Mouse (Mus musculus) midbrain, embryonic 14.5 days (tissue): Measurements from ENCODE around the gene Dtnb. TPM values are rescaled to one million over a fixed set of nuclear protein-coding genes. Genes with fewer than 3 reads are reported as not detected.
A peak's percentile ranks its signal among the peaks of the same experiment; 100 is the strongest.

Experiments used
- ATAC-seq: fragments of 200-750 bp; cut with Nextera tagmentation; 2 replicates; pipeline ENCODE4 v1.8.0; 2017; ENCODE audit warnings: moderate number of reproducible peaks, moderate library complexity; ENCODE audit not compliant: low FRiP score, low TSS enrichment
- DNase-seq: peaks from one replicate; pipeline ENCODE4 v3.0.0-alpha.2; 2015
- H3K27ac ChIP-seq: fragments of 300-500 bp; sonication (generic); replicated peaks from 2 replicates; pipeline ENCODE4 v1.5.1; 2014; ENCODE audit warnings: mild to moderate bottlenecking, low read depth, low read length, moderate library complexity
- H3K27me3 ChIP-seq: fragments of 300-500 bp; sonication (generic); 2 replicates; pipeline ENCODE4 v1.6.1; 2014; ENCODE audit warnings: low read length, control low read depth, mixed read lengths; ENCODE audit not compliant: control insufficient read depth, insufficient read depth
- H3K36me3 ChIP-seq: fragments of 300-500 bp; sonication (generic); 2 replicates; pipeline ENCODE4 v1.6.1; 2014; ENCODE audit warnings: low read length, control low read depth; ENCODE audit not compliant: control insufficient read depth, insufficient read depth
- H3K4me1 ChIP-seq: fragments of 300-500 bp; sonication (generic); 2 replicates; pipeline ENCODE4 v1.6.1; 2014; ENCODE audit warnings: mild to moderate bottlenecking, antibody characterized with exemption, low read length, control low read depth; ENCODE audit not compliant: control insufficient read depth, insufficient read depth
- H3K4me2 ChIP-seq: fragments of 300-500 bp; sonication (generic); 2 replicates; pipeline ENCODE4 v1.6.1; 2014; ENCODE audit warnings: mild to moderate bottlenecking, low read length, moderate library complexity
- H3K4me3 ChIP-seq: fragments of 300-500 bp; sonication (generic); replicated peaks from 2 replicates; pipeline ENCODE4 v1.5.1; 2014; ENCODE audit warnings: low read depth, low read length
- H3K9ac ChIP-seq: fragments of 300-500 bp; sonication (generic); replicated peaks from 2 replicates; pipeline ENCODE4 v1.6.1; 2014; ENCODE audit warnings: mild to moderate bottlenecking, low read length, moderate library complexity
- H3K9me3 ChIP-seq: fragments of 300-500 bp; sonication (generic); 2 replicates; pipeline ENCODE4 v1.6.1; 2016; ENCODE audit warnings: low read length, control low read depth, mixed read lengths; ENCODE audit not compliant: control insufficient read depth
- WGBS: fragments of 180-500 bp; shearing (Covaris S2); extraction: QIAGEN DNeasy Blood & Tissue Kit; methylation state at CpG from one replicate; pipeline ENCODE4 v1.1.7; 2014; 5-methylcytosine and 5-hydroxymethylcytosine counted together
- polyA plus RNA-seq: library from polyadenylated mRNA; unstranded; fragments of >200 nt; fragmentation: Nextera tagmentation; extraction: Ambion mirVana; gene quantifications from 2 replicates; pipeline ENCODE4 v1.2.1, GENCODE M21; 2014

Gene Dtnb
- polyA plus RNA-seq, 1 experiment from 2014 or later, result 46.7 TPM

GRCm38 (mm10) chr12:3791732-3792131 lies 219.6 kb downstream of the Dtnb start:
- Histone ChIP-seq H3K9ac (no peak overlapping the region; the same call in 1 of the 2 replicates), H3K9me3 (no peaks in the 10 kb centered on the region), H3K36me3 (no peaks in the 10 kb centered on the region), H3K4me2 (peak overlapping the region; percentile 60), H3K4me1 (peaks cover 19% of the 10 kb centered on the region), H3K4me3 (peak overlapping the region; percentile 27), H3K27ac (no peak overlapping the region), H3K27me3 (no peaks in the 10 kb centered on the region)
- DNase-seq, result peak; percentile 97
- under 1% methylated on average over 22 of the region's 22 CpGs for WGBS
- peak; percentile 84 for ATAC-seq

GRCm38 (mm10) chr12:3792248-3792647 lies 220.1 kb downstream of the Dtnb start:
- no peak for DNase-seq
- no peak overlapping the region for H3K27ac ChIP-seq

DNA sequence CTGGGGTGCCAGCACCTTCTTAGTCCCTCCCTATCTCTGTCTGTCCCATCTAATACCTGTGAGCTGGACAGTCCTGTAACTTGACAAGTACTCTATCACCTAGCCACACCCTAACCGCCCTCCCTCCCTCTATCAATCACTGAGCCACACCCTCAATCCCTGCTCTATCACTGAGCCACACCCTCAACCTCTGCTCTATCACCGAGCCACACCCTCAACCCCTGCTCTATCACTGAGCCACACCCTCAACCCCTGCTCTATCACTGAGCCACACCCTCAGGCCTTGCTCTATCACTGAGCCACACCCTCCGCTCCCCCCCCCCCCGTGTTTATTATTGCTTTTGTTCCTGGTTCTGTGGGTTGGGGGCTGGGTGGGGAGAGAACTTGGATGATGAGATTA lies 223.4 kb downstream of the Dtnb start:
- no peak overlapping the region for H3K9ac ChIP-seq
- H3K4me2 ChIP-seq, result no peak overlapping the region
- H3K27ac ChIP-seq, result no peak overlapping the region
- H3K27me3 ChIP-seq, result no peaks in the 10 kb centered on the region
- no peaks in the 10 kb centered on the region for H3K36me3 ChIP-seq
- DNase-seq (no peak), ATAC-seq (no peak)
- WGBS, result 39% methylated on average over 4 of the region's 4 CpGs
- H3K4me3 ChIP-seq, result no peak overlapping the region
- no peaks in the 10 kb centered on the region for H3K9me3 ChIP-seq
- H3K4me1 ChIP-seq, result peaks cover 8% of the 10 kb centered on the region; the same call in 1 of the 2 replicates

More at GRCm38 (mm10) chr12:3792248-3792647, 220.1 kb downstream of the Dtnb start:
- no peaks in the 10 kb centered on the region for H3K9me3 ChIP-seq
- H3K4me2 ChIP-seq, result peak overlapping the region; percentile 60
- peak overlapping the region; percentile 27 for H3K4me3 ChIP-seq
- ATAC-seq, result peak; percentile 39; the same call in 1 of the 2 replicates
- H3K27me3 ChIP-seq, result no peaks in the 10 kb centered on the region
- peaks cover 14% of the 10 kb centered on the region for H3K4me1 ChIP-seq
- H3K9ac ChIP-seq, result no peak overlapping the region; the same call in 1 of the 2 replicates
- WGBS, result 19% methylated on average over 8 of the region's 8 CpGs
- H3K36me3 ChIP-seq, result no peaks in the 10 kb centered on the region

GRCm38 (mm10) chr12:3799551-3799950 lies 227.4 kb downstream of the Dtnb start:
- Histone ChIP-seq H3K4me1 (no peaks in the 10 kb centered on the region), H3K36me3 (no peaks in the 10 kb centered on the region), H3K27me3 (no peaks in the 10 kb centered on the region), H3K4me2 (no peak overlapping the region), H3K4me3 (no peak overlapping the region), H3K27ac (no peak overlapping the region), H3K9ac (no peak overlapping the region), H3K9me3 (no peaks in the 10 kb centered on the region)
- 75% methylated on average over 1 of the region's 1 CpGs for WGBS
- no peak for DNase-seq
- ATAC-seq, result no peak

DNA sequence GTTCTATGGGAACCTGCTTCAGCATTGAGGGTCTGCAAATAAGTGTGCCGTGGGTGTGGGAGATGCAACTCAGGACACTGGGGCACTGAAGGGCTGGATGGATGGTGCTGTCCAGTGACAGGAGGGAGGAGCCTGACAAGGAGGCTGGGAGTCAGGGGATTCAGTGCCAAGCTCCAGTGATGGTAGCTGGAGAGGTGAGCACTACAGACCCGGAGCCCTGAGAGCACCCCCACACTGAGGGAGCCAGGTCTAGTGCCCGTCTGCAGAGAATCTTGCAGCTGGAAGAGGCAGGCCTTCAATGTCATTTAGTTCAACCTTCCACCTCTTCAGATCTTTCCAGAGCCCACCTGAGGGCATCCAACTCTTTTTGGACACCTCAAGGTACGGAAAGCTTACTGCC lies 233.7 kb downstream of the Dtnb start, which contains the start of gene Dnmt3a:
Gene Dnmt3a, plus strand, starts transcription at position 156 of the 400 bp plus-strand sequence.
- Histone ChIP-seq H3K9ac (peak within 1 kb of the TSS; percentile 89), H3K4me1 (peaks cover 20% of the 10 kb centered on the region; the same call in 1 of the 2 replicates), H3K27me3 (no peaks in the 10 kb centered on the region), H3K4me2 (peak within 1 kb of the TSS; percentile 73), H3K9me3 (no peaks in the 10 kb centered on the region), H3K27ac (peak within 1 kb of the TSS; percentile 90), H3K36me3 (no peaks in the 10 kb centered on the region), H3K4me3 (peak within 1 kb of the TSS; percentile 73)
- ATAC-seq, result no peak
- 18% methylated on average over 4 of the region's 4 CpGs for WGBS
- no peak for DNase-seq

DNA sequence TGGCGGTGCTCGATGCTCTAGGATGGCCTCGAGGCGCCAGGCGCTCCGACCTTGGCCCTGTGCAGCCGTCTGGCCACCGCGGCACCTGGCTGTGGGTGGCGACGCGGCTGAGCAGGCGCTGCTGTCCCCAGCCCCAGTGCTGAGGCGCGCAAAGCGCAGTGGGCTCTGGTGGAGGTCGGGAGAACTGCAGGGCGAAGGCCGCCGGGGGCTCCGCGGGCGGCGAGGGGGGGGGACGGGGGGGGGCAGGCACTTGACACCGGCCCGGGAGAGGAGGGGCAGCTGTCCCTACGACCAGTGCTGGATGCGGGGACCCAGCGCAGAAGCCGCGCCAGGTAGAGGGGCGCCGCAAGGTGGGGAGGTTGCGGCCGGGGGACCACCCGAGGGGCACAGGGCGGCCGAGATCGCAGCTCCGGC lies 234.1 kb downstream of the Dtnb start:
- Histone ChIP-seq H3K27ac (peak overlapping the region; percentile 90), H3K4me2 (peak overlapping the region; percentile 73), H3K4me3 (peak overlapping the region; percentile 73), H3K9me3 (no peaks in the 10 kb centered on the region), H3K4me1 (peaks cover 20% of the 10 kb centered on the region; the same call in 1 of the 2 replicates), H3K36me3 (no peaks in the 10 kb centered on the region), H3K27me3 (no peaks in the 10 kb centered on the region), H3K9ac (peak overlapping the region; percentile 89)
- DNase-seq, result peak; percentile 88
- ATAC-seq, result peak; percentile 77
- under 1% methylated on average over 41 of the region's 41 CpGs for WGBS

GRCm38 (mm10) chr12:3806703-3807547 lies 234.7 kb downstream of the Dtnb start:
- DNase-seq, result peak; percentile 85
- WGBS, result under 1% methylated on average over 68 of the region's 141 CpGs
- peak overlapping the region; percentile 90 for H3K27ac ChIP-seq

GRCm38 (mm10) chr12:3807548-3808395 lies 235.6 kb downstream of the Dtnb start:
- Histone ChIP-seq H3K36me3 (no peaks in the 10 kb centered on the region), H3K27me3 (no peaks in the 10 kb centered on the region), H3K9ac (peak overlapping the region; percentile 89), H3K4me1 (peaks cover 22% of the 10 kb centered on the region; the same call in 1 of the 2 replicates), H3K27ac (peak overlapping the region; percentile 90), H3K9me3 (no peaks in the 10 kb centered on the region), H3K4me3 (peak overlapping the region; percentile 73), H3K4me2 (peak overlapping the region; percentile 73)
- WGBS, result under 1% methylated on average over 61 of the region's 105 CpGs
- peak; percentile 75 for DNase-seq
- ATAC-seq, result peak; percentile 53

More at GRCm38 (mm10) chr12:3806703-3807547, 234.7 kb downstream of the Dtnb start:
- Histone ChIP-seq H3K4me2 (peak overlapping the region; percentile 73), H3K4me3 (peak overlapping the region; percentile 73), H3K27me3 (no peaks in the 10 kb centered on the region), H3K9me3 (no peaks in the 10 kb centered on the region), H3K36me3 (no peaks in the 10 kb centered on the region), H3K9ac (peak overlapping the region; percentile 89), H3K4me1 (peaks cover 20% of the 10 kb centered on the region; the same call in 1 of the 2 replicates)
- peak; percentile 51 for ATAC-seq
